Mouse (Mus musculus): ENCODE measurements around the gene Etfb. TPM values are rescaled to one million over a fixed set of nuclear protein-coding genes. Genes with fewer than 3 reads are reported as not detected.
"Not testable (repeated sequence)": the region's sequence is repeated elsewhere in the genome, so short reads cannot be mapped to it uniquely, and the experiment has no call there.

Gene Etfb
- polyA plus RNA-seq (2016; fragmentation: Nextera tagmentation; extraction: Ambion mirVana), result 166 and 188 TPM in 2 replicates

DNA sequence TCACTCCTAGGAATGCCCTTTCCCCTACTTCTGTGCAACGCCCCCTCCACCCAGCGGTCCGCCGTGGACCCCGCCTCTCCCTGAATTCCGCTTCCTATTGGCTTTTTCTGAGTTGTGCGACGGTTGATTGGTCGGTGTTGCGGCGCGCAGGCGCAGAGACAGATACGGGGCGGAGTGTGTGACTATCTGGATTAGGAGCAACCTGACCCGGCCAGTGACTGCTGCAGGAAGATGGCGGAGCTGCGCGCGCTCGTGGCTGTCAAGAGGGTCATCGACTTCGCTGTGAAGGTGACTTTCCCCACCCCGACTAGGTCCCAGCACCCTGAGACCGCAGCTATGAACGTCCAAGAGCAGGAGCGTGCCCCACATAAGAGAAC, at the start of gene Etfb, which contains the start of gene Gm45233:
Gene Etfb (plus strand): TSS at position 167 of the 377 bp plus-strand sequence.
Gene Gm45233 (plus strand): TSS at position 212 of the 377 bp plus-strand sequence.
- Histone ChIP-seq H3K27ac (peak within 1 kb of the TSS; percentile 77), H3K4me1 (peaks cover 19% of the 10 kb centered on the region), H3K9ac (peak within 1 kb of the TSS; percentile 61), H3K4me2 (replicated peaks) (peak within 1 kb of the TSS; percentile 72), H3K27me3 (replicated peaks) (no peaks in the 10 kb centered on the region), H3K4me3 (peak within 1 kb of the TSS; percentile 44), H3K9me3 (no peaks in the 10 kb centered on the region), H3K36me3 (no peaks in the 10 kb centered on the region; the same call in 1 of the 2 replicates)
- peak; percentile 96 for ATAC-seq (ENCODE audit: low FRiP score, low read depth)
- under 1% methylated on average over 27 of the region's 27 CpGs for WGBS

DNA sequence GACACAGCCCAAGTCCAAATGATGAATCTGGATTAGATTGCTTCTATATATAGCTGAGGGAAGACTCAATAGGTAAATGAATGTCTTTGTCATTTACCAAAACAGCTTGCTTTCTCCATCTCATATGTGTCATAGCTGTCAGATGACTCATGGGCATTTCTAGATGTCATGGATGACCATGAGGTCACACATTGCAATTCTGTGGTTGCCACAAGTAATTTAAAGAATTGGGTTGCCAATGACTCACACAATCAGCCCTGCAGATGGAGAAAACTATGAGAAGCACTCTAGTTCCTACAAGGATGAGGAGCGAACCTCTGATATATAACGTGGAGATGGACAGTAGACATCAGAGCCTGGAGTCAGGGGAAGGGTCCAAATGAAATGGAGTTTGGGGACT, 44.4 kb upstream of the Etfb start:
- H3K4me2 ChIP-seq (replicated peaks), result no peak overlapping the region
- H3K4me1 ChIP-seq, result no peaks in the 10 kb centered on the region
- ATAC-seq (ENCODE audit: low FRiP score, low read depth), result no peak
- H3K9ac ChIP-seq, result no peak overlapping the region
- H3K36me3 ChIP-seq, result no peaks in the 10 kb centered on the region
- no peaks in the 10 kb centered on the region for H3K9me3 ChIP-seq
- no peak overlapping the region for H3K4me3 ChIP-seq
- no peak overlapping the region for H3K27ac ChIP-seq
- no peaks in the 10 kb centered on the region for H3K27me3 ChIP-seq (replicated peaks)
- WGBS, result 88% methylated on average over 2 of the region's 2 CpGs

DNA sequence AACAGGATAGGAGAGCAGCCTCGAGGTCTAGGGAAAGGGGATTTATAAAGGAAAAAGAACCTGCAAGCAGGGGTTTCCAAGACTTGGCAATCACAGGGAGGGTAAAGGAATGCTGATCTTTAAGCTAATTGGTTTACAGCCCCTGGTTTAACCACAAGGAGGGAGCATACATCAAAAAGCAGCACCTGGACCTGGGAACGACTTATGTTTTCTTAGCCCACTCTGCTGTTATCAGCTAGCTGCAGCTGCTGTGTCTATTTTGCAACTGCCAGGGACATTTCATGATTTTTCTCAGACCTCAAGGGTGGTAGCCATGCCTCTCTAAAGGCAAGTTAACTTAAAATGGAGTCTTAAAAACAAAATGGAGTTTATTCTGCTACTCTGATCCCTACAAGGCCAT, 41.2 kb upstream of the Etfb start:
- Histone ChIP-seq H3K4me2 (replicated peaks) (no peak overlapping the region), H3K9me3 (no peaks in the 10 kb centered on the region), H3K4me1 (no peaks in the 10 kb centered on the region), H3K9ac (no peak overlapping the region), H3K27me3 (replicated peaks) (no peaks in the 10 kb centered on the region), H3K36me3 (no peaks in the 10 kb centered on the region), H3K4me3 (no peak overlapping the region), H3K27ac (no peak overlapping the region)
- ATAC-seq (ENCODE audit: low FRiP score, low read depth), result no peak
- WGBS, result 32% methylated on average over 2 of the region's 2 CpGs

DNA sequence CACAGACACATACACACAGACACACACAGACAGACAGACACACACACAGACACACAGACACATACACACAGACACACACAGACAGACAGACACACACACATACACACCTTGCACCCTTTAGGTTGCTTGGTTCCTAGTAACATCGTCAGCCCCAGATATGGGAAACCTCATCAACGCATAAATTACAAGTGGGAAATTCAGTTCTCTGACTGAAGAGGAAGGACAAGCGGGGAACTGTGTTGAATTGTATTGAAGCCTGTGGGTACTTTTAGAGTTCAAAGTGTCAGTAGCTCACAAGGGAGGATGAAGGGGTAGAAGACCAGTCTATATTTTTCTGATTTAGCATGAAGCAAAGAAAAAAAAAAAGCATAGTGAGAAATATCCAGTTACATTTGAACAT, 36.3 kb upstream of the Etfb start:
- 88% methylated on average over 3 of the region's 3 CpGs for WGBS
- H3K27ac ChIP-seq, result no peak overlapping the region
- no peaks in the 10 kb centered on the region for H3K9me3 ChIP-seq
- H3K4me3 ChIP-seq, result no peak overlapping the region
- no peak for ATAC-seq (ENCODE audit: low FRiP score, low read depth)
- no peaks in the 10 kb centered on the region for H3K36me3 ChIP-seq
- H3K4me1 ChIP-seq, result no peaks in the 10 kb centered on the region
- no peak overlapping the region for H3K9ac ChIP-seq
- H3K27me3 ChIP-seq (replicated peaks), result no peaks in the 10 kb centered on the region
- no peak overlapping the region for H3K4me2 ChIP-seq (replicated peaks)

DNA sequence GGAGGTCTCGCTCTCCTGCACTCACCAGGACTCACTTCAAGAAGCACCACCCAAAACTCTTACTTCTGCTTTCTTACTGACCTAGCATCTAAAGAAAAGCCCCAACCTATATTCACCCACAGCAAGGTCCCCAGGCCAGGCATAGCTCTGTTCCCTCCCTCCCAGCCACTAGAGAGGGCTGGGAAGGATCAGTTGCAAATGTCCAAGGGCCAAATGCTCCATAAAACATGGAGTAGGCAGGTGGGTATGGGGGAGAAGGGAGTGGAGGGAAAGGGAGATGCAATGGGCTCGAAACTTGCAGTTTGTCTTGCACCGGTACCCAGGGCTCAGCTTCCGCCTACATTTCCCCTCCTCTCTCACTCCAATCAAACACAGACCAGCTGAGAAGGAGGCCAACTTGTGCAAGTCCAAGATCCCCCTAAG, 35.7 kb upstream of the Etfb start, which contains the start of gene Siglecg:
Gene Siglecg (plus strand): TSS at position 74 of the 423 bp plus-strand sequence.
- no peak within 1 kb of the TSS for H3K4me2 ChIP-seq (replicated peaks)
- no peaks in the 10 kb centered on the region for H3K9me3 ChIP-seq
- 90% methylated on average over 4 of the region's 4 CpGs for WGBS
- H3K4me1 ChIP-seq, result no peaks in the 10 kb centered on the region
- no peak within 1 kb of the TSS for H3K27ac ChIP-seq
- no peaks in the 10 kb centered on the region for H3K27me3 ChIP-seq (replicated peaks)
- no peaks in the 10 kb centered on the region for H3K36me3 ChIP-seq
- no peak within 1 kb of the TSS for H3K4me3 ChIP-seq
- no peak for ATAC-seq (ENCODE audit: low FRiP score, low read depth)
- no peak within 1 kb of the TSS for H3K9ac ChIP-seq

DNA sequence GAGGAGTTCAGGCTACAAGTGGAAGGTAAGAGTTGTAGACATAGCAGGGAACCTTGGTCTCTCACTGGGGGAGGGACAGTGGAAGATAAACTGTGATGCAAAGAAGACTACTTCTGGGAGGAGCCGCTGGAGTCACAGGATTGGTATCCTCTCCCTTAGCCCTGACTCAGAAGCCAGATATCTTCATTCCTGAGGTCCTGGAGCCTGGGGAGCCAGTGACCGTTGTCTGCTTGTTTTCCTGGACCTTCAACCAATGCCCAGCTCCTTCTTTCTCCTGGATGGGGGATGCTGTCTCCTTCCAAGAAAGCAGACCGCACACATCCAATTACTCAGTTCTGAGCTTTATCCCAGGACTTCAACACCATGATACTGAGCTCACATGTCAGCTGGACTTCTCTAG, 34.8 kb upstream of the Etfb start:
- no peak overlapping the region for H3K9ac ChIP-seq
- WGBS, result 75% methylated on average over 3 of the region's 3 CpGs

DNA sequence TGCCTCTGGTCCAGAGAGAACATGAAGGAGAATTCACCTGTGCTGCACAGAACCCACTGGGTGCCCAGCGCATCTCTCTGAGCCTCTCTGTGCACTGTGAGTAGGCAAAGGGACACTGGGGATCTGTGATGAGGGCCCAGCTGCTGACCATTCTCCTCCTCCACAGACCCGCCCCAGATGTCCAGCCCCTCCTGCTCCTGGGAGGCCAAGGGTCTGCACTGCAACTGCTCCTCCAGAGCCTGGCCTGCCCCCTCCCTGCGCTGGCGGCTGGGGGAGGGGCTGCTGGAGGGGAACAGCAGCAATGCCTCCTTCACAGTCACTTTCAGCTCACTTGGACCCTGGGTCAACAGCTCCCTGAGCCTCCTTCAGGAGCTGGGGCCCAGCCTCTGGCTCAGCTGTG, 32.2 kb upstream of the Etfb start:
- 30% methylated on average over 4 of the region's 4 CpGs for WGBS
- not testable (repeated sequence) for H3K4me3 ChIP-seq; H3K9ac ChIP-seq; H3K27me3 ChIP-seq (replicated peaks); ATAC-seq (ENCODE audit: low FRiP score, low read depth); H3K4me2 ChIP-seq (replicated peaks); H3K27ac ChIP-seq; H3K4me1 ChIP-seq; H3K9me3 ChIP-seq; H3K36me3 ChIP-seq

More for the DNA sequence above, 34.8 kb upstream of the Etfb start:
- no peaks in the 10 kb centered on the region for H3K9me3 ChIP-seq
- no peak for ATAC-seq (ENCODE audit: low FRiP score, low read depth)
- H3K27me3 ChIP-seq (replicated peaks), result no peaks in the 10 kb centered on the region
- H3K27ac ChIP-seq, result no peak overlapping the region
- H3K4me1 ChIP-seq, result no peaks in the 10 kb centered on the region
- no peak overlapping the region for H3K4me3 ChIP-seq
- no peaks in the 10 kb centered on the region for H3K36me3 ChIP-seq
- H3K4me2 ChIP-seq (replicated peaks), result no peak overlapping the region

DNA sequence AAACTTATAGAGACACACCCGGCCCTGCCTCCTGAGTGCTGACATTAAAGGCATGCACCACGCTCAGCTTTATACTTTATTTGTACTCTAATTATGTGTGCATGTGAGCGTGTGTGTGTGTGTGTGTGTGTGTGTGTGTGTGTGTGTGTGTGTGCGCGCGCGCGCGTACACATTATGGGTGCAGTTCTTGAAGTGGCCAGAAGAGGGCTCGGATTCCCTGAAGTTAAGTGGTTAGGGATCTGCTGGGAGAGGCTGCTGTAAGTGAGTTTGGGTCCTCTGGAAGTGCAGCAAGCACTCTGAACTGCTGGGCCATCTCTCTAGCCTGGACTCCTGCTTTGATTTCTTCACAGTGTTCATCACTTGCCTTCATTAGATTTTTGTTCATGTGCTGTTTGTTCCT, 26.6 kb upstream of the Etfb start:
- Histone ChIP-seq H3K36me3 (no peaks in the 10 kb centered on the region), H3K27me3 (replicated peaks) (no peaks in the 10 kb centered on the region), H3K4me3 (no peak overlapping the region), H3K4me1 (no peaks in the 10 kb centered on the region), H3K9ac (no peak overlapping the region), H3K27ac (no peak overlapping the region), H3K4me2 (replicated peaks) (no peak overlapping the region), H3K9me3 (peaks cover 7% of the 10 kb centered on the region)
- no peak for ATAC-seq (ENCODE audit: low FRiP score, low read depth)
- WGBS, result 85% methylated on average over 10 of the region's 10 CpGs

DNA sequence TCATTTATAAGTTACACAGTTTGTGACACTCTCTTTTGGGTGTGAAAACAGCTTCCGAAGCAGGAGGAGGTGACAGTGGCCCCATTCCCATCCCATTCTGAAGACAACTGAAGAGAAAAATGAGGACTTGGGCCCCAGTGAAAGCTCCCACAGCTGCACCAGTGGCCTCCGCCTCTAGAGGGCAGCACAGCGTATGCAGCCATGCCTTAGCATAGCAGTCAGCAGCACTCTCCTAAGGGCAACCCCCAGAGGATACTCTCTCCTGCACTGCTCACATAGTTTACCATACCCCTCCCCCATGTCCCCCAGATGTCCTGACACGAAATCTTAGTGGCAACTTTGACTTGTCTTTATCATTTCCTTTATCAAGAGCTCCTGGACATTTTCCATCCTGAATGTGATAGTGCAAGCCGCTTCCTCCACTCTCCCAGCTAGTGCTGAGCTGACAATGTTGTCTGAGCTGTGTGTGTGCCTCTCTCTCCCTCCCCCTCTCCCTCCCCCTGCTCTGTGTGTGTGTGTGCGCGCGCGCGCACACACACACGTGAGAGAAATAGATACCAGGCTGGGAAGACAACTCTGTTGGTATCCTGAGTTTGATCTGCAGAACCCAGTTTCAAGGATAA, 20.8 kb upstream of the Etfb start:
- 13% methylated on average over 11 of the region's 11 CpGs for WGBS
- Histone ChIP-seq H3K9ac (no peak overlapping the region), H3K27ac (no peak overlapping the region), H3K4me3 (no peak overlapping the region), H3K27me3 (replicated peaks) (no peaks in the 10 kb centered on the region), H3K9me3 (no peaks in the 10 kb centered on the region), H3K4me1 (no peaks in the 10 kb centered on the region), H3K4me2 (replicated peaks) (0 out of 2 replicates have a peak overlapping the region, but pooled peaks have one; percentile 22), H3K36me3 (no peaks in the 10 kb centered on the region)
- peak; percentile 93 for ATAC-seq (ENCODE audit: low FRiP score, low read depth)

DNA sequence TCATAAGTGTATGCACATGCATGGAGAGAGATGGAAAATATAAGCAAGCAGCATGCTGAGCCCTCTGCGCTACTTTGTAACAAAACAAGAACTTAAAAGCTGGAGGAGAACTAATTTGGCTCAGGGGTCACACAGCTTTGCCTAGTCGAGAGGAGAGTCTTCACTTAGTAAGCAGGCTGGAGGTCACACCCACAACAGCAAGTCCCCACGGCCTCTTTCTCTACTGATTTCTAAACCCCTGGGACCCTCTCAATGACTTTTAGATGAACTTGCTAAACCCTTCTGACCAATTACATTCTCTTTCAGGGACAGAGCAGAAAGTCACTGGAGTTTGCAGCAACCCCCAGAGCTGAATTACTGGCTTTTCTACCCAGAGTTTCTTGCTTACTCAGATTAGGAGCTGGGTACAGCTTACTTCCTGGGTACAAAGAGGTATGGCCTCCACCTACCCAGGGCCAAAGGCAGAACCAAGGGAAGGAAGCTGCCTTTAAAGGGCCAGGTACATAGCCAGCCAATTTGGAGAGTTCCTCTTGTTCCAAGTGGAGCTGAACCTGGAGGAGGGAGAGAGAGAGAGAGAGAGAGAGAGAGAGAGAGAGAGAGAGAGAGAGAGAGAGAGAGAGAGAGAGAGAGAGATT, 19.8 kb upstream of the Etfb start:
- no peak overlapping the region for H3K4me2 ChIP-seq (replicated peaks)
- H3K4me1 ChIP-seq, result no peaks in the 10 kb centered on the region
- no peaks in the 10 kb centered on the region for H3K36me3 ChIP-seq
- no peak overlapping the region for H3K27ac ChIP-seq
- no peak overlapping the region for H3K4me3 ChIP-seq
- ATAC-seq (ENCODE audit: low FRiP score, low read depth), result no peak
- H3K9me3 ChIP-seq, result no peaks in the 10 kb centered on the region
- no peak overlapping the region for H3K9ac ChIP-seq
- whole genome bisulfite sequencing, result 67% methylated on average over 3 of the region's 3 CpGs
- H3K27me3 ChIP-seq (replicated peaks), result no peaks in the 10 kb centered on the region

DNA sequence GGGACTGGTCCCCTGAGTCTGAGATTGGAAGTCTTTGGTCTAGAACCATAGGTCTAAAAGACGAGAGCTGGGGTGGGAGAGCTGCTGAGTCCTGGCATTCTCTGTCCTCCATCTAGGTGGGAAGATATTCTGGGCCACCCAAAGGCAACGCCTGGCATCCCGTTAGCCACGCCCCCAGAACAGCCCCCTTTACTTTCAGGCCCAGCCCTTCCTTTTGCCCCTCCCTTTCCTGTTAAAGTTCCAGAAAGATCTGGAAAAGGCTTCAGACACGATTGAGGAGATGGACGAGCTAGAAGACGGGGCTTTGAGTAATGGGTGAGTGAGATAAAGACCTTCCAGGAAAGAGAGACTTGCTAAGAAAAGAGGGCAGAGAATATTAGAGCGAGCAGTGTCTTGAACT, 16.5 kb upstream of the Etfb start, which contains the start of gene Lim2:
Gene Lim2 (plus strand): TSS at position 265 of the 400 bp plus-strand sequence.
- 79% methylated on average over 8 of the region's 8 CpGs for WGBS
- ATAC-seq (ENCODE audit: low FRiP score, low read depth), result no peak
- Histone ChIP-seq H3K4me2 (replicated peaks) (no peak within 1 kb of the TSS), H3K27me3 (replicated peaks) (no peaks in the 10 kb centered on the region), H3K9me3 (no peaks in the 10 kb centered on the region), H3K9ac (no peak within 1 kb of the TSS), H3K27ac (no peak within 1 kb of the TSS), H3K36me3 (no peaks in the 10 kb centered on the region), H3K4me1 (no peaks in the 10 kb centered on the region), H3K4me3 (no peak within 1 kb of the TSS)

DNA sequence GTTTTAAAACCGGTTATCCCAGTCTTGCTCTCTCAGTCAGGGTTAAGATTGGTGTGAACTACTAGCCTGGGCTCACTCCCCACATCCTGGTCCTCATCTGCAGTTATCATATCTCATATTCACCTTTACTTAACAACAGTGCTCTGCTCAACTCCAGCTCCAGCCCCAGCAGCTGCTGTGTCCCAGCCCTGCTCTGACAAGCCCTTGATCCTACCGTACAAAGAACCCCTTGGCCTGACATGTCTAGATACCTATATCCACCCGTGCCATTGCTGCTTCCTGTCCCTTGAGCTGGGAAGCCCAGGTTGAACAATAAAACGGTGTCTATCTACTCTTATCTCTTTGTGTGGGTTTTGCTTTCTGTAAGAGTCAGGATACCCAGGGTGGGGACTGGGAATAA, 14.4 kb upstream of the Etfb start:
- H3K36me3 ChIP-seq, result no peaks in the 10 kb centered on the region
- H3K9ac ChIP-seq, result no peak overlapping the region
- H3K27ac ChIP-seq, result no peak overlapping the region
- no peak overlapping the region for H3K4me2 ChIP-seq (replicated peaks)
- H3K4me3 ChIP-seq, result no peak overlapping the region
- H3K4me1 ChIP-seq, result no peaks in the 10 kb centered on the region
- WGBS, result 66% methylated on average over 4 of the region's 4 CpGs
- H3K9me3 ChIP-seq, result no peaks in the 10 kb centered on the region
- ATAC-seq (ENCODE audit: low FRiP score, low read depth), result no peak
- H3K27me3 ChIP-seq (replicated peaks), result no peaks in the 10 kb centered on the region

DNA sequence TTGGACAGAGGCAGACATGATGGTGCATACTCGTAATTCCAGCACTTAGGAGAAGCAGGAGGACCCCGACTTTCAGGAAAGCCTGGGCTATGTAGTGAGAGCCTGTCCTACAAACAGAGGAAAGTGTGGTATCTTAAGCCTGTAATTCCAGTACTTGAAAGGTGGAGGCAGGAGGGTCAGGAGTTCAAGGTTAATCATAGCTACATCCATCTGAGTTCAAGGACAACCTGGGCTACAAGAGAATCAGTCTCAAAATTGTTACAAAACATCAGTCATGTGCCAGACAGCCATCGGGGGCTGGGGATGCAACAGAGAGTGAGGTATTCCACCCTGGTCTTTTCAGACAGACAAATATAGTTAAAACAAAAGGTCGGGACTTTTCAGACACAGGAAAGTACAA, 11.0 kb upstream of the Etfb start:
- Histone ChIP-seq H3K9ac (no peak overlapping the region), H3K9me3 (no peaks in the 10 kb centered on the region), H3K27me3 (replicated peaks) (no peaks in the 10 kb centered on the region), H3K27ac (no peak overlapping the region), H3K4me3 (no peak overlapping the region), H3K36me3 (no peaks in the 10 kb centered on the region), H3K4me1 (no peaks in the 10 kb centered on the region), H3K4me2 (replicated peaks) (no peak overlapping the region)
- WGBS, result 82% methylated on average over 4 of the region's 4 CpGs
- ATAC-seq (ENCODE audit: low FRiP score, low read depth), result no peak

Data from neural tube, embryonic 12.5 days (tissue).